Mouse (Mus musculus) c-Kit-negative CD71-positive TER-119-positive erythroid progenitor cells, embryonic 14.5 days (primary cell): ENCODE data around the gene Pou2f1.

Experiments used
- DNase-seq: peaks from one replicate; pipeline ENCODE4 v3.0.0-alpha.2; 2013; ENCODE audit warnings: low read depth, low spot score

Pou2f1 gene

GRCm38 (mm10) chr1:165961676-165962364 lies 40.7 kb downstream of the Pou2f1 start:
- DNase-seq: no peak

DNA sequence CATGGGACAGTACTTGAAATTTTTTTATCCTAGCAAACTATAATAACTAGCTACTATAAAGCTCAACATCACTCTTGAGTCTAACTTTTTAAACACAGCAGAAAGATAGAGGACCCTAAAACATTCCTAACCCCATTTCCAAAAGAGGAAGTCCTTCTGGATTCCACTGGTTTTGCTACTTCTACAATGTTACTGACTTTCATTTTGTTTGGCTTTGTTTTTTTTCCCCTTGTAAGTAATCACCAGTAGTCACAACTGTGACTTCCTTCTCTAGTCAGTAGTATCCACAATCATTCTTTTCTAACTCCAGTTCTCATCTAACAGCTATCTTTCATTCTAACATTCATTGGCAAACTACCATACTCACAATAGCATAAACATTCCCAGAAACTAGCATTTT lies 44.3 kb downstream of the Pou2f1 start:
- no peak for DNase-seq

DNA sequence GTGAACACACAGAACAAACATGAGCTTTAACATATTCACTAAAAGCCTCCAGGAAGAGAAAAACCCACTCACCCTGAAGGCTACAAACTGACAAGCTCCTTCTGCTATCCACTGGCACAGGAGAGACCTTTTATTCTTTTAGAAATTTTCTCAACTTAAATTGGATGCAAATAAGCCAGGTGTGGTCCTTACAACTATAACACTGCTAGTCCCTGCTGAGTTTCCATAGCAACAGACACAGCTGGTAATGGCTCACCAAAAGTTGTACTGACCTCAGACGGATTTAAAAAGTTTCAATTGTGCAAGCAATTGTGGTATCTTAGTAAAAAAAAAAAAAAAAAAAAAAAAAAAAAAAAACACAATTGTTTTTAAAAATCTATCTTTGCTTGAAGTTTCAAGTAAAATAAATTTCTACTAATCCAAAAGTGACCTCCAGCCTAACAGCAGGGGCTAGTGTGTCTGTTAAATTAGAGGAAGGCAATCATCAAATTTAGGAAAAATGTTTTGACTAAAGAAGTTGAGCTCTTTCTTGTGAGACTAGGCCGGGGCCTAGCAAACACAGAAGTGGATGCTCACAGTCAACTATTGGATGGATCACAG lies 54.2 kb downstream of the Pou2f1 start:
- no peak for DNase-seq

- no peak for DNase-seq
Observed at GRCm38 (mm10) chr1:165943270-165943669, 59.2 kb downstream of the Pou2f1 start.

GRCm38 (mm10) chr1:165935466-165935818 lies 67.0 kb downstream of the Pou2f1 start:
- no peak for DNase-seq

DNA sequence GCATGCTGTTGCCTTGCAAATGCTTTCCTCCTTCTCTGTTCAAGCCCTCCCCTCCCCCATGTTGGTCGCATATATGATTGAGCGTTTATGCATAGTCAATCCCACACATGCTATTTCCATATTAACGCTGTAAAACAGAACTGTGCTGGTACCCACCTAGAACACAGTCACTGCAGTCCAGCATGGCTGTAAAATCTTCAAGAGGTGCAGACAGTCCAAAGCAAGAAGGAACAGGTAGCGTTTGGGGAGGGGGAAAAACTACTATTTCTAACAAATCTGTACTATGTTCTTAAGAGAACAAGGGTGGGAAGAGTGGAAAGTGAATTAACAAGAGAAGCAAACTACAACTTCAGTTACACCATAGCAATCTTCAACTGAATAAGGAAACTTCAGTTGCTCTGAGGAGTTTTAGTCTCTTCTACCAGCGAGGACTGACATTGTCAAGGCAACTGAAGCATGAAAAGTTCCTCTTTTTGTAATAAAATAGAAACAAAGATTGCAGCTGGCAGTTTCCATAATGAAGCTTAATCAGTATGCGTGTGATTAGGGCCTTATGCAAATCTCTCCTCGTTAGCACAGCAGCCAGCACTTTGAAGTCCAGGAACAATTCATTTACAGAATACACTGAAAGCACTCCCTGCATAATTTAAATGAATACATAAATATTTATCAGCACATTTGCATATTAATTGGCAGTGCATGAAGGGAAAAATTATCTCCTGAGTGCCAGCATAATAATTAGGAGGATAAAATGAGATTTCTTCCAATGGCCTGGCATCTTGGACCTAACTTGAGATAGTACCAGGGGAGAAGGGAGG lies 67.6 kb downstream of the Pou2f1 start:
- no peak for DNase-seq

- no peak for DNase-seq
Observed at GRCm38 (mm10) chr1:165933915-165934647, 68.4 kb downstream of the Pou2f1 start.

DNA sequence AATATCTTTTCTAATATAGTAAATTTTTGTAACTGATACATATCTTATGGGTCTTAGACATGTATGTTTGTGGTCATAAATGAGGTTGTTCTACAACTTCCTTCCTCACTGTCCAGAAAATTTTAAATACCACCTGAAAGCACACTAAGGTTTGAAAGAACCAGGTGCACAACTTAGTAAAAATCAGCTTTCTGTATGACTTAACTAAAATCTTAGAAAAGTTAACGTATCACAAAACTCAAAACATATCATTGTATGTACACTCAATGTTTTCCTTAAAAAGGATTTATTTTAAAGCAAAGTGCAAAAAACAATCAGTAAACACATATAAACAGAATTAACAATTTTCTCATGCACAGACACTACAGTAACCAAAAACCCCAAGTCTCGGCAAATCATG lies 69.6 kb downstream of the Pou2f1 start:
- no peak for DNase-seq

GRCm38 (mm10) chr1:165930510-165930909 lies 72.0 kb downstream of the Pou2f1 start:
- DNase-seq: no peak

- DNase-seq: no peak
Observed at GRCm38 (mm10) chr1:165927507-165928279, 74.8 kb downstream of the Pou2f1 start.

DNA sequence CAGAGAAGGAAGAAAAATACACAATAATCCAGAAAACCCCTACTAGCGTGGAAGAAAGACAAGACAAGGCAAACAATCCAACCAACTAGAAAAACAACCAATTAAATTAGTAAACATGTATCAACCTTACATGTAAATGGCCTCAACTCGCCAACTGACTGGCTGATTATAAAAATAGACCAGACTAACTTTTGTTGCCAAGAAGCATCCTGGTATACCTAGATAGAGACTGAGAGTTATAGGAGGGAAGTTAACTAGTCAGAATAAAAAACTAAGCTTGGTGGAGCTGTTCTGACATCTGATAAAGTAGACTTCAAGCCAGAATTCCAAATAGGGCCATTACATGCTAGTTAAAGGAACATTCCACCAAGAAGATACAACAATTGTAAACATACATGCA lies 77.3 kb downstream of the Pou2f1 start:
- DNase-seq: no peak

- DNase-seq: no peak
Observed at GRCm38 (mm10) chr1:165922488-165922887, 80.0 kb downstream of the Pou2f1 start.

GRCm38 (mm10) chr1:165921026-165921425 lies 81.5 kb downstream of the Pou2f1 start:
- no peak for DNase-seq

GRCm38 (mm10) chr1:165914416-165914801 lies 88.1 kb downstream of the Pou2f1 start:
- no peak for DNase-seq

GRCm38 (mm10) chr1:165913720-165914415 lies 88.6 kb downstream of the Pou2f1 start:
- DNase-seq: no peak

- DNase-seq: no peak
Observed at GRCm38 (mm10) chr1:165909471-165909870, 93.0 kb downstream of the Pou2f1 start.

DNA sequence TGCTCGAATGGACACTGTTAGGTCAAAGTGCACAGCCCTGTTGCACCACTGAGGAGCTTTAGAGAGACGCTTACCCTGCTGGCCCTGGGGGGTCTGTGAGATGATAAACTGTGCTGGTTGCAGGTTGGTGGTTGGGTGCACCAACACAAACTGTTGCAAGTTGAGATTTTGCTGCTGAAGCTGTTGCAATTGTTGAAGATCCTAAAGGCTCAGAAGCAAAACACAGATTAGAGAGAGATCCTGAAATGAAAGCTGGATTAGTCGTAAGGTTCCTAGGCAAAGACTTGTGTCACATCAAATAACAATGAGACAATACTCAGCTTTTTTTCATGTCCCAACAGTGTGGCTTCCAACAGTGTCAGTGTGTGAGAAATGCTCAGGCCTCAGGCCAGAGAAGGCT lies 93.7 kb downstream of the Pou2f1 start:
- DNase-seq: no peak

- no peak for DNase-seq
Observed at GRCm38 (mm10) chr1:165908153-165908552, 94.3 kb downstream of the Pou2f1 start.

DNA sequence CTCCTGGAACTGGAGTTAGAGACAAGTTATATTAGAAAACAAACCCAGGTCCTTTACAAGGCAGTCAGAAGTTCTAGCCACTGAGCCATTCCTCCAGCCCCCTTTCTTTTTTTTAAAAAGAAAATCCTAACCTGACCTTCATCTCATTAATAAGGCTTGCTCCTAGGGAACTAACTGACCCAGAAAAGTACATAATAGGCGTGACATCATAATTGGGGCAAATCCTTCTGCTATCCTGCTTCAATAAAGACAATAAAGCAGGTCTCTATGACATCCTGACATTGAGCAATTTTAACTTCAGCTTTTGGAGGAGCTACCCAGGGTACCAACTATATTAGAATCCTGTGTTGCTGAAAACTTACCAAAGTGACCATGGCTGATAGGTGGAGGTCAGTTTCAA lies 98.9 kb downstream of the Pou2f1 start:
- DNase-seq: no peak

GRCm38 (mm10) chr1:165891686-165892085 lies 110.8 kb downstream of the Pou2f1 start:
- no peak for DNase-seq
